ENCODE assay signal across 28 mouse cellular contexts in genomic region chr5:21567784-21568183, GRCm38 (mm10). TPM values are rescaled to one million over a fixed set of nuclear protein-coding genes. Genes with fewer than 3 reads are reported as not detected.
DNase-seq lines count a peak whose midpoint lies in the region; ATAC-seq and TF ChIP-seq lines count a peak whose summit lies in the region.
"Had no signal": no experiment of that assay in that cellular context is flagged by ENCODE, and none has a peak within 500 bp of the region (broad histone marks: within the 10 kb centered on the region; RNA-seq: fewer than 3 reads in every experiment).

No protein-coding gene starts in this region.

- 0 out of 2 replicates have a peak, but pooled peaks cover 2% of the 10 kb centered on the region for H3K4me1 ChIP-seq in limb, embryonic 11.5 days (ENCODE audit: control insufficient read depth, insufficient read depth, low read length)
- H3K4me1 ChIP-seq in limb, embryonic 10.5 days: peaks cover 10% of the 10 kb centered on the region
- H3K4me1 ChIP-seq in embryonic facial prominence, embryonic 15.5 days: peaks cover 7% of the 10 kb centered on the region
- H3K4me1 ChIP-seq in limb, embryonic 14.5 days (ENCODE audit: control insufficient read depth, insufficient read depth, low read length): peaks cover 16% of the 10 kb centered on the region
- no peaks in the 10 kb centered on the region for H3K4me1 ChIP-seq in hindbrain, embryonic 16.5 days (ENCODE audit: control insufficient read depth, insufficient read depth, low read depth, low read length)
- H3K4me1 ChIP-seq: heart, embryonic 15.5 days; intestine, embryonic 15.5 days had no signal

- H3K27ac ChIP-seq in limb, embryonic 11.5 days (replicated peaks; ENCODE audit: low read depth, low read length): 0 out of 2 replicates have a peak overlapping the region, but pooled peaks have one; percentile 12
- H3K27ac ChIP-seq in limb, embryonic 10.5 days: no peak overlapping the region
- H3K27ac ChIP-seq in embryonic facial prominence, embryonic 15.5 days (replicated peaks): 0 out of 2 replicates have a peak overlapping the region, but pooled peaks have one; percentile 17
- H3K27ac ChIP-seq in limb, embryonic 14.5 days (replicated peaks; ENCODE audit: low read depth, low read length): peak overlapping the region; percentile 27; the same call in 1 of the 2 replicates
- H3K27ac ChIP-seq in hindbrain, embryonic 16.5 days (ENCODE audit: low read depth, low read length): no peak overlapping the region
- H3K27ac ChIP-seq: gastrocnemius, adult 2 months; heart, embryonic 15.5 days; hindbrain, embryonic 14.5 days; intestine, embryonic 15.5 days had no signal

- intact Hi-C loops in heart, postnatal 25 days (cut with DNase I): no loop called here

- DNase-seq in heart, adult 11 months: peak; percentile 22
- DNase-seq in heart, postnatal 25 days (ENCODE audit: low spot score): no peak
- DNase-seq in limb, embryonic 11.5 days (ENCODE audit: low spot score): no peak
- no peak for DNase-seq in limb, embryonic 10.5 days (ENCODE audit: low spot score)
- no peak for DNase-seq in limb, embryonic 14.5 days (ENCODE audit: low spot score)
- no peak for DNase-seq in cerebellum, postnatal 14 days
- DNase-seq: adrenal gland, adult 2 months; adrenal gland, postnatal 14 days; cerebellum, adult 11 months; cerebellum, adult 2 months; cerebellum, postnatal 10 days; forebrain, postnatal 0 days; gastrocnemius, adult 2 months; gastrocnemius, postnatal 14 days; heart, adult 18-20 months; heart, postnatal 10 days; heart, postnatal 4 days had no signal

- no peak for TF ChIP-seq POLR2A in limb, embryonic 14.5 days (IDR thresholded peaks at IDR 0.05; ENCODE audit: borderline replicate concordance, extremely low read depth, insufficient read depth, insufficient read length)

- 62% methylated on average over 1 of the region's 1 CpGs for WGBS in limb, embryonic 11.5 days
- WGBS in limb, embryonic 10.5 days: 84% methylated on average over 1 of the region's 1 CpGs
- 50% methylated on average over 1 of the region's 1 CpGs for WGBS in embryonic facial prominence, embryonic 15.5 days
- WGBS in limb, embryonic 14.5 days: 28% methylated on average over 1 of the region's 1 CpGs
- 85% methylated on average over 1 of the region's 1 CpGs for WGBS in hindbrain, embryonic 16.5 days

- H3K36me3 ChIP-seq in limb, embryonic 11.5 days (ENCODE audit: control insufficient read depth, insufficient read depth, low read length): no peaks in the 10 kb centered on the region
- H3K36me3 ChIP-seq in limb, embryonic 10.5 days: no peaks in the 10 kb centered on the region
- H3K36me3 ChIP-seq in embryonic facial prominence, embryonic 15.5 days: peaks cover 15% of the 10 kb centered on the region; the same call in 1 of the 2 replicates
- H3K36me3 ChIP-seq in limb, embryonic 14.5 days (ENCODE audit: control insufficient read depth, insufficient read depth, low read length): peaks cover 23% of the 10 kb centered on the region
- H3K36me3 ChIP-seq in hindbrain, embryonic 16.5 days (ENCODE audit: control insufficient read depth, insufficient read depth, low read length): no peaks in the 10 kb centered on the region
- H3K36me3 ChIP-seq: G1E; heart, embryonic 12.5 days; heart, embryonic 15.5 days; intestine, embryonic 15.5 days had no signal

- no peak overlapping the region for H3K9ac ChIP-seq in limb, embryonic 11.5 days (ENCODE audit: low read length)
- no peak overlapping the region for H3K9ac ChIP-seq in embryonic facial prominence, embryonic 15.5 days
- H3K9ac ChIP-seq in limb, embryonic 14.5 days (ENCODE audit: low read depth, low read length, severe bottlenecking): no peak overlapping the region
- H3K9ac ChIP-seq in hindbrain, embryonic 16.5 days (ENCODE audit: low read depth, low read length): no peak overlapping the region
- H3K9ac ChIP-seq: embryonic facial prominence, embryonic 13.5 days; forebrain, postnatal 0 days; heart, embryonic 12.5 days; heart, embryonic 15.5 days; hindbrain, embryonic 14.5 days; intestine, embryonic 15.5 days had no signal

- no peaks in the 10 kb centered on the region for H3K27me3 ChIP-seq in limb, embryonic 11.5 days (ENCODE audit: control insufficient read depth, insufficient read depth, low read length)
- H3K27me3 ChIP-seq in limb, embryonic 10.5 days (ENCODE audit: low read depth, poor library complexity, severe bottlenecking): no peaks in the 10 kb centered on the region
- no peaks in the 10 kb centered on the region for H3K27me3 ChIP-seq in embryonic facial prominence, embryonic 15.5 days
- no peaks in the 10 kb centered on the region for H3K27me3 ChIP-seq in limb, embryonic 14.5 days (ENCODE audit: control insufficient read depth, insufficient read depth, low read length)
- no peaks in the 10 kb centered on the region for H3K27me3 ChIP-seq in hindbrain, embryonic 16.5 days (replicated peaks; ENCODE audit: control insufficient read depth, insufficient read depth, low read length)
- H3K27me3 ChIP-seq: CH12.LX; embryonic facial prominence, embryonic 13.5 days; heart, embryonic 12.5 days; heart, embryonic 15.5 days; intestine, embryonic 15.5 days; Patski had no signal

- no peak overlapping the region for H3K4me3 ChIP-seq in limb, embryonic 11.5 days (ENCODE audit: low read depth, low read length)
- H3K4me3 ChIP-seq in limb, embryonic 10.5 days: no peak overlapping the region
- H3K4me3 ChIP-seq in embryonic facial prominence, embryonic 15.5 days (replicated peaks): no peak overlapping the region
- H3K4me3 ChIP-seq in limb, embryonic 14.5 days (replicated peaks; ENCODE audit: low read length): no peak overlapping the region
- no peak overlapping the region for H3K4me3 ChIP-seq in hindbrain, embryonic 16.5 days (ENCODE audit: low read length)
- H3K4me3 ChIP-seq: embryonic facial prominence, embryonic 13.5 days; gastrocnemius, adult 2 months; heart, embryonic 12.5 days; heart, embryonic 15.5 days; intestine, embryonic 15.5 days had no signal

- no peak overlapping the region for H3K4me2 ChIP-seq in limb, embryonic 11.5 days (ENCODE audit: low read depth, severe bottlenecking)
- no peak overlapping the region for H3K4me2 ChIP-seq in embryonic facial prominence, embryonic 15.5 days (replicated peaks)
- no peak overlapping the region for H3K4me2 ChIP-seq in limb, embryonic 14.5 days (replicated peaks; ENCODE audit: low read depth, low read length, severe bottlenecking)
- no peak overlapping the region for H3K4me2 ChIP-seq in hindbrain, embryonic 16.5 days (ENCODE audit: low read length)
- H3K4me2 ChIP-seq: embryonic facial prominence, embryonic 13.5 days; heart, embryonic 12.5 days; heart, embryonic 15.5 days; hindbrain, embryonic 14.5 days; intestine, embryonic 15.5 days had no signal

- ATAC-seq in limb, embryonic 11.5 days (ENCODE audit: insufficient number of reproducible peaks, low FRiP score, low TSS enrichment, low read depth): no peak
- no peak for ATAC-seq in embryonic facial prominence, embryonic 15.5 days (ENCODE audit: insufficient number of reproducible peaks, low FRiP score, low TSS enrichment, low read depth)
- ATAC-seq in limb, embryonic 14.5 days (ENCODE audit: low FRiP score, low read depth): no peak
- ATAC-seq in hindbrain, embryonic 16.5 days: no peak
- ATAC-seq: forebrain, embryonic 14.5 days; forebrain, postnatal 0 days; intestine, embryonic 15.5 days; Patski had no signal

- no peaks in the 10 kb centered on the region for H3K9me3 ChIP-seq in limb, embryonic 11.5 days (ENCODE audit: control insufficient read depth, low read length)
- H3K9me3 ChIP-seq in limb, embryonic 10.5 days (replicated peaks): no peaks in the 10 kb centered on the region
- no peaks in the 10 kb centered on the region for H3K9me3 ChIP-seq in embryonic facial prominence, embryonic 15.5 days (replicated peaks)
- H3K9me3 ChIP-seq in limb, embryonic 14.5 days (ENCODE audit: control insufficient read depth, low read length): no peaks in the 10 kb centered on the region
- no peaks in the 10 kb centered on the region for H3K9me3 ChIP-seq in hindbrain, embryonic 16.5 days (ENCODE audit: control insufficient read depth, low read length)
- H3K9me3 ChIP-seq: embryonic facial prominence, embryonic 13.5 days; G1E; heart, embryonic 12.5 days; heart, embryonic 15.5 days; intestine, embryonic 15.5 days had no signal

RNA-seq across cellular contexts. Expression of gene Lrrc17, which starts 24.4 kb away (rescaled TPM):
- 1 to 10 TPM; 2.4 to 4.2 TPM for total RNA-seq in heart, postnatal 25 days (2021)
- polyA plus RNA-seq in limb, embryonic 11.5 days (2014; fragmentation: Nextera tagmentation; extraction: Ambion mirVana): 32.4 and 34.3 TPM in 2 replicates
- polyA plus RNA-seq in limb, embryonic 10.5 days (2016; fragmentation: Nextera tagmentation; extraction: Ambion mirVana): 8.7 and 19.3 TPM in 2 replicates
- polyA plus RNA-seq in embryonic facial prominence, embryonic 15.5 days (2015; fragmentation: Nextera tagmentation; extraction: Ambion mirVana): 131 and 134 TPM in 2 replicates
- polyA plus RNA-seq in limb, embryonic 14.5 days (2012; rRNA removed): 87.7 and 102 TPM in 2 replicates
- 109 and 116 TPM in 2 replicates for polyA plus RNA-seq in limb, embryonic 14.5 days (2014; fragmentation: Nextera tagmentation; extraction: Ambion mirVana)
- polyA plus RNA-seq in hindbrain, embryonic 16.5 days (2015; fragmentation: Nextera tagmentation; extraction: Ambion mirVana): 5.7 and 8.5 TPM in 2 replicates
- total RNA-seq: CH12.LX had no signal
- polyA plus RNA-seq: G1E, Patski had no signal

Comparison
In these comparisons a context has a peak if more than half of its experiments do, and no peak if none do; other contexts are left out.
1. H3K27ac ChIP-seq: peak in limb, embryonic 11.5 days (single experiment), embryonic facial prominence, embryonic 15.5 days (single experiment) and limb, embryonic 14.5 days (single experiment); none in limb, embryonic 10.5 days (single experiment) and hindbrain, embryonic 16.5 days (single experiment).